Mouse (Mus musculus) megakaryocyte-erythroid progenitor cell, adult 5-6 weeks (primary cell): ENCODE measurements around the gene Phf19. TPM values are rescaled to one million over a fixed set of nuclear protein-coding genes. Genes with fewer than 3 reads are reported as not detected.

Source experiments
- total RNA-seq, 2 experiments: library from RNA; stranded (forward) in 1 of 2; stranded (reverse) in 1 of 2; fragments of 200-1000, 215-1000 nt in 1 of 2; fragments of >200 nt in 1 of 2; fragmentation: Nextera tagmentation in 1 of 2; gene quantifications; 2 replicates each; pipeline ENCODE4 v1.2.3; 2014 to 2017

The Phf19 gene
- total RNA-seq, 2 experiments from 2014 or later: 3.2 to 12.0 TPM

Other genes starting within 250 kb of the Phf19 start
- gene Gapvd1, start 158.8 kb downstream of the Phf19 start, total RNA-seq (2014; fragmentation: Nextera tagmentation): 75.3 and 87.5 TPM in 2 replicates
- gene Gapvd1, start 158.8 kb downstream of the Phf19 start, total RNA-seq (2017): 84.3 and 99.7 TPM in 2 replicates
- 185 and 219 TPM in 2 replicates for gene Hspa5, start 142.1 kb downstream of the Phf19 start, total RNA-seq (2014; fragmentation: Nextera tagmentation)
- 866 and 884 TPM in 2 replicates for gene Hspa5, start 142.1 kb downstream of the Phf19 start, total RNA-seq (2017)
- gene Rabepk, start 114.1 kb downstream of the Phf19 start, total RNA-seq (2014; fragmentation: Nextera tagmentation): 23.3 and 30.8 TPM in 2 replicates
- 46.9 and 53.8 TPM in 2 replicates for gene Rabepk, start 114.1 kb downstream of the Phf19 start, total RNA-seq (2017)
- 46.3 and 61.9 TPM in 2 replicates for gene Fbxw2, start 87.7 kb downstream of the Phf19 start, total RNA-seq (2014; fragmentation: Nextera tagmentation)
- gene Fbxw2, start 87.7 kb downstream of the Phf19 start, total RNA-seq (2017): 73.6 and 75.1 TPM in 2 replicates
- gene Gm34653, start 81.0 kb downstream of the Phf19 start, total RNA-seq (2014; fragmentation: Nextera tagmentation): 0.37 and 1.9 TPM in 2 replicates
- not detected in 2 replicates for gene Gm34653, start 81.0 kb downstream of the Phf19 start, total RNA-seq (2017)
- not detected in 2 replicates for gene Cutal, start 39.6 kb downstream of the Phf19 start, total RNA-seq (2014; fragmentation: Nextera tagmentation)
- not detected in 2 replicates for gene Cutal, start 39.6 kb downstream of the Phf19 start, total RNA-seq (2017)
- 103 and 135 TPM in 2 replicates for gene Psmd5, start 39.1 kb downstream of the Phf19 start, total RNA-seq (2014; fragmentation: Nextera tagmentation)
- 41.4 and 42.0 TPM in 2 replicates for gene Psmd5, start 39.1 kb downstream of the Phf19 start, total RNA-seq (2017)
- 0.94 and 14.2 TPM in 2 replicates for gene Traf1, start 47.7 kb upstream of the Phf19 start, total RNA-seq (2014; fragmentation: Nextera tagmentation)
- gene Traf1, start 47.7 kb upstream of the Phf19 start, total RNA-seq (2017): 0.38 and 5.5 TPM in 2 replicates
- gene Hc, start 147.4 kb upstream of the Phf19 start, total RNA-seq (2014; fragmentation: Nextera tagmentation): not detected in 2 replicates
- not detected in 2 replicates for gene Hc, start 147.4 kb upstream of the Phf19 start, total RNA-seq (2017)
- gene AI182371, start 187.5 kb upstream of the Phf19 start, total RNA-seq (2014; fragmentation: Nextera tagmentation): 0.32 and 2.3 TPM in 2 replicates
- 0.11 and 1.2 TPM in 2 replicates for gene AI182371, start 187.5 kb upstream of the Phf19 start, total RNA-seq (2017)
- 61.4 and 85.8 TPM in 2 replicates for gene Cntrl, start 195.5 kb upstream of the Phf19 start, total RNA-seq (2014; fragmentation: Nextera tagmentation)
- 69.3 and 108 TPM in 2 replicates for gene Cntrl, start 195.5 kb upstream of the Phf19 start, total RNA-seq (2017)